Mouse (Mus musculus) leukemia stem cell, adult 10-12 weeks (primary cell): Measurements from ENCODE around the gene Wdr34. TPM values are rescaled to one million over a fixed set of nuclear protein-coding genes. Genes with fewer than 3 reads are reported as not detected.

ENCODE experiments used
- polyA plus RNA-seq: library from polyadenylated mRNA; stranded (reverse); fragments of >175 nt; gene quantifications from 2 replicates; pipeline ENCODE4 v1.2.3, GENCODE M21; 2012; ENCODE audit warnings: low replicate concordance

Wdr34 gene
- 15.7 and 34.5 TPM in 2 replicates for polyA plus RNA-seq

DNA sequence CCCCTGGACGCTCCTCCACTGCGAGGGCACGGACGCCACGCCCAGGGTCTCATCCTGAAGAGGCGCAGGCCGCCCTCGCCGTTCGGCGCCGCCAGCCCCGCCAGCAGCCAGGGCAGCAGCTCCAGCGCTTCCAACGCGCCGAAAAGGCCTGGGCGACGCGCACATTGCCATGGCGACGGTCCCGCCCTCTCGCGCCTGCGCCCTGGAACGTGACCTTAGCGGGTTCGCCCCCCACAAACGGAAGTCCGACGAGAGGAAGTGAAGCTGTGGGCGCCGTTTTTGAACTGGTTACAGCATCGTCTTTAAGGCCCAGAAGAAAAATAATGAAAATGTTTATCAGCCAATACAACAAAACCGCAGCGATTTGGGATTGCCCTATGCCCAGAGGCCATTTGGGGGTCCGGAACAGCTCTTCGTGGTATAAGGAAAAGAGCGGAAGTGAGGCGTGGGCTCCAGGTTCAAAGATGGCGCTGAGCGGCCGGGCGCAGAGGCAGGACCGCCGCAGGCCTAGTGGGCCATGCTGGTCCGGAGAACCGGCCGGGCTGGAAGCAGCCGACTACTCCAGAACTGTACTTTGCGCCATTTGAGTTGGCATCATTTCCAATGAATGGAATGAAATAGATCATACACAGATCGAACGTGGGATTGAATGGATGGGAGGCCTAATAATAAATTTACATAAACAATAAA, at the start of gene Wdr34:
Gene Wdr34, minus strand, starts transcription at position 183 of the 690 bp plus-strand sequence.

GRCm38 (mm10) chr2:30093471-30094207, 45.0 kb upstream of the Wdr34 start, which contains the start of gene Zdhhc12:
Gene Zdhhc12, minus strand, starts transcription at chr2:30093648.

GRCm38 (mm10) chr2:30077502-30078348, 29.0 kb upstream of the Wdr34 start, which contains the start of gene Pkn3:
Gene Pkn3, plus strand, starts transcription at chr2:30077684.

DNA sequence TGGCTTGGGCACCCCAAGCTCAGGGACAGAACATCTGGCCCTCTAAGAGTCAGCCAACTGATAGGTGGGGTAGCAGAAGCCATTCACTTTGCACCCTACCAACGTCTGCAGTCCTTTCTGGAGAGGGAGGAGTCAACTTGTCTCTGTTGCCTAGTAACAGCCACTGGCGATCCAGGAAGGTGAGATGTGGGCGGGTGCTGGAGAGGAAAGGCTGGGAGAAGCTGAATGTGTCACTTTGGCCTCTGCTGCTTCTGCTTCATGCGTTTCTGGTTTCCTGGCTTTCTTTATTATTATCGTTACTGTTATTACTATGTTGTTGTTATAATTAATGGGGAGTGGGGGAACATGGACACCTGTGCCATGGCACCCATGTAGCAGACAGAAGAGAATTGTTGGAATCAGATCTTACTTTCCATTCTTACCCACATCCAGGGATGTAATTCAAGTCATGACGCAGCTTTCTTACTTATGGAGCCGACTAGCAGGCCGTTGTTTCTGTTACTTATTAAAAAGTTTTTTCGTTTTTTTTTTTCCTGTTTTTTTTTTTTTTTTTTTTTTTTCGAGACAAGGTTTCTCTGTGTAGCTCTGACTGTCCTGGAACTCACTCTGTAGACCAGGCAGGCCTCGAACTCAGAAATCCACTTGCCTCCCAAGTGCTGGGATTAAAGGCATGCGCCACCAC, 8.7 kb upstream of the Wdr34 start, which contains the start of gene Set:
Gene Set, plus strand, starts transcription at position 156 of the 682 bp plus-strand sequence.

Other genes starting within 250 kb of the Wdr34 start
- gene Slc27a4, start 246.2 kb downstream of the Wdr34 start, polyA plus RNA-seq = 4.4 and 9.2 TPM in 2 replicates
- 39.2 and 138 TPM in 2 replicates for gene Urm1, start 228.8 kb downstream of the Wdr34 start, polyA plus RNA-seq
- 28.2 and 106 TPM in 2 replicates for gene Cercam, start 179.7 kb downstream of the Wdr34 start, polyA plus RNA-seq
- 13.7 and 24.7 TPM in 2 replicates for gene Odf2, start 159.7 kb downstream of the Wdr34 start, polyA plus RNA-seq
- 34.6 and 62.6 TPM in 2 replicates for gene Gle1, start 113.5 kb downstream of the Wdr34 start, polyA plus RNA-seq
- gene Sptan1, start 83.3 kb downstream of the Wdr34 start, polyA plus RNA-seq = 7.5 and 9.6 TPM in 2 replicates
- 296 and 346 TPM in 2 replicates for gene Set, start 8.5 kb upstream of the Wdr34 start, polyA plus RNA-seq
- gene Pkn3, start 28.8 kb upstream of the Wdr34 start, polyA plus RNA-seq = 6.7 and 9.1 TPM in 2 replicates
- 14.6 and 43.7 TPM in 2 replicates for gene Zdhhc12, start 44.8 kb upstream of the Wdr34 start, polyA plus RNA-seq
- gene Zer1, start 75.7 kb upstream of the Wdr34 start, polyA plus RNA-seq = 7.1 and 21.2 TPM in 2 replicates
- 17.0 and 31.5 TPM in 2 replicates for gene Tbc1d13, start 84.9 kb upstream of the Wdr34 start, polyA plus RNA-seq
- gene Endog, start 122.6 kb upstream of the Wdr34 start, polyA plus RNA-seq = 23.2 and 24.5 TPM in 2 replicates
- gene Spout1, start 129.6 kb upstream of the Wdr34 start, polyA plus RNA-seq = 30.2 and 41.2 TPM in 2 replicates
- gene Kyat1, start 157.0 kb upstream of the Wdr34 start, polyA plus RNA-seq = 2.2 and 14.6 TPM in 2 replicates
- 6.1 and 9.8 TPM in 2 replicates for gene Lrrc8a, start 188.8 kb upstream of the Wdr34 start, polyA plus RNA-seq
- 1.7 and 3.0 TPM in 2 replicates for gene Gm28035, start 191.7 kb upstream of the Wdr34 start, polyA plus RNA-seq
- gene Phyhd1, start 217.3 kb upstream of the Wdr34 start, polyA plus RNA-seq = 3.2 and 7.0 TPM in 2 replicates
- gene Gm28038, start 232.2 kb upstream of the Wdr34 start, polyA plus RNA-seq = not detected in 2 replicates
- 3.2 and 10.1 TPM in 2 replicates for gene Dolk, start 237.5 kb upstream of the Wdr34 start, polyA plus RNA-seq
- gene Nup188, start 237.5 kb upstream of the Wdr34 start, polyA plus RNA-seq = 95.1 and 191 TPM in 2 replicates